Mouse (Mus musculus): ENCODE measurements around the gene Ank. TPM values are rescaled to one million over a fixed set of nuclear protein-coding genes. Genes with fewer than 3 reads are reported as not detected.
A peak's percentile ranks its signal among the peaks of the same experiment; 100 is the strongest.

Ank gene
- polyA plus RNA-seq, 1 experiment from 2014 or later, result 11.0 TPM

- no peaks in the 10 kb centered on the region for H3K36me3 ChIP-seq
- H3K4me3 ChIP-seq, result no peak overlapping the region
- DNase-seq (ENCODE audit: low spot score), result no peak
- no peaks in the 10 kb centered on the region for H3K9me3 ChIP-seq
- no peaks in the 10 kb centered on the region for H3K27me3 ChIP-seq (ENCODE audit: insufficient read depth, poor library complexity, severe bottlenecking)
- H3K4me1 ChIP-seq (replicated peaks), result peaks cover 19% of the 10 kb centered on the region
- no peak overlapping the region for H3K27ac ChIP-seq
- WGBS, result 64% methylated on average over 5 of the region's 5 CpGs
Measured at GRCm38 (mm10) chr15:27506127-27506886, 39.8 kb downstream of the Ank start.

- Histone ChIP-seq H3K36me3 (no peaks in the 10 kb centered on the region), H3K4me1 (replicated peaks) (peaks cover 19% of the 10 kb centered on the region), H3K9me3 (no peaks in the 10 kb centered on the region), H3K27me3 (ENCODE audit: insufficient read depth, poor library complexity, severe bottlenecking) (no peaks in the 10 kb centered on the region), H3K4me3 (no peak overlapping the region), H3K27ac (no peak overlapping the region)
- WGBS, result 94% methylated on average over 15 of the region's 15 CpGs
- DNase-seq (ENCODE audit: low spot score), result no peak
Measured at GRCm38 (mm10) chr15:27506893-27507596, 40.6 kb downstream of the Ank start.

- no peaks in the 10 kb centered on the region for H3K27me3 ChIP-seq (ENCODE audit: insufficient read depth, poor library complexity, severe bottlenecking)
- no peaks in the 10 kb centered on the region for H3K36me3 ChIP-seq
- H3K27ac ChIP-seq, result no peak overlapping the region
- 95% methylated on average over 7 of the region's 7 CpGs for WGBS
- H3K4me1 ChIP-seq (replicated peaks), result peaks cover 20% of the 10 kb centered on the region
- DNase-seq (ENCODE audit: low spot score), result no peak
- H3K4me3 ChIP-seq, result no peak overlapping the region
- H3K9me3 ChIP-seq, result no peaks in the 10 kb centered on the region
Measured at GRCm38 (mm10) chr15:27508169-27508568, 41.7 kb downstream of the Ank start.

- no peaks in the 10 kb centered on the region for H3K27me3 ChIP-seq (ENCODE audit: insufficient read depth, poor library complexity, severe bottlenecking)
- 96% methylated on average over 17 of the region's 17 CpGs for WGBS
Measured at GRCm38 (mm10) chr15:27508982-27509381, 42.5 kb downstream of the Ank start.

GRCm38 (mm10) chr15:27516927-27517326, 50.5 kb downstream of the Ank start:
- no peak for DNase-seq (ENCODE audit: low spot score)
- no peaks in the 10 kb centered on the region for H3K36me3 ChIP-seq
- peaks cover 29% of the 10 kb centered on the region for H3K4me1 ChIP-seq (replicated peaks)
- H3K27ac ChIP-seq, result peak overlapping the region; percentile 50; the same call in 1 of the 2 replicates
- no peaks in the 10 kb centered on the region for H3K27me3 ChIP-seq (ENCODE audit: insufficient read depth, poor library complexity, severe bottlenecking)
- 28% methylated on average over 1 of the region's 1 CpGs for WGBS
- H3K9me3 ChIP-seq, result no peaks in the 10 kb centered on the region
- no peak overlapping the region for H3K4me3 ChIP-seq

More at GRCm38 (mm10) chr15:27508982-27509381, 42.5 kb downstream of the Ank start:
- no peaks in the 10 kb centered on the region for H3K36me3 ChIP-seq
- H3K4me3 ChIP-seq, result no peak overlapping the region
- H3K27ac ChIP-seq, result no peak overlapping the region
- H3K9me3 ChIP-seq, result no peaks in the 10 kb centered on the region
- no peak for DNase-seq (ENCODE audit: low spot score)
- H3K4me1 ChIP-seq (replicated peaks), result peaks cover 25% of the 10 kb centered on the region

GRCm38 (mm10) chr15:27518026-27518425, 51.5 kb downstream of the Ank start:
- Histone ChIP-seq H3K27ac (no peak overlapping the region), H3K36me3 (no peaks in the 10 kb centered on the region), H3K4me1 (replicated peaks) (peaks cover 26% of the 10 kb centered on the region), H3K4me3 (no peak overlapping the region), H3K27me3 (ENCODE audit: insufficient read depth, poor library complexity, severe bottlenecking) (no peaks in the 10 kb centered on the region), H3K9me3 (no peaks in the 10 kb centered on the region)
- 88% methylated on average over 8 of the region's 8 CpGs for WGBS
- DNase-seq (ENCODE audit: low spot score), result no peak

- Histone ChIP-seq H3K9me3 (no peaks in the 10 kb centered on the region), H3K4me1 (replicated peaks) (peaks cover 19% of the 10 kb centered on the region), H3K27me3 (ENCODE audit: insufficient read depth, poor library complexity, severe bottlenecking) (no peaks in the 10 kb centered on the region), H3K4me3 (no peak overlapping the region), H3K27ac (no peak overlapping the region), H3K36me3 (no peaks in the 10 kb centered on the region)
- no peak for DNase-seq (ENCODE audit: low spot score)
- WGBS, result 93% methylated on average over 7 of the region's 7 CpGs
Measured at GRCm38 (mm10) chr15:27519857-27520256, 53.4 kb downstream of the Ank start.

- 88% methylated on average over 12 of the region's 12 CpGs for WGBS
- Histone ChIP-seq H3K4me1 (replicated peaks) (peaks cover 12% of the 10 kb centered on the region; the same call in 1 of the 2 replicates), H3K27me3 (ENCODE audit: insufficient read depth, poor library complexity, severe bottlenecking) (no peaks in the 10 kb centered on the region), H3K36me3 (no peaks in the 10 kb centered on the region), H3K27ac (no peak overlapping the region), H3K4me3 (no peak overlapping the region), H3K9me3 (no peaks in the 10 kb centered on the region)
- no peak for DNase-seq (ENCODE audit: low spot score)
Measured at GRCm38 (mm10) chr15:27525233-27526005, 58.9 kb downstream of the Ank start.

- Histone ChIP-seq H3K36me3 (no peaks in the 10 kb centered on the region), H3K4me3 (no peak overlapping the region), H3K27ac (no peak overlapping the region), H3K9me3 (no peaks in the 10 kb centered on the region), H3K4me1 (replicated peaks) (peaks cover 12% of the 10 kb centered on the region; the same call in 1 of the 2 replicates), H3K27me3 (ENCODE audit: insufficient read depth, poor library complexity, severe bottlenecking) (no peaks in the 10 kb centered on the region)
- DNase-seq (ENCODE audit: low spot score), result no peak
- 89% methylated on average over 4 of the region's 4 CpGs for WGBS
Measured at GRCm38 (mm10) chr15:27528896-27529295, 62.4 kb downstream of the Ank start.

- Histone ChIP-seq H3K9me3 (no peaks in the 10 kb centered on the region), H3K27ac (no peak overlapping the region), H3K36me3 (no peaks in the 10 kb centered on the region), H3K4me1 (replicated peaks) (peaks cover 13% of the 10 kb centered on the region; the same call in 1 of the 2 replicates), H3K4me3 (no peak overlapping the region), H3K27me3 (ENCODE audit: insufficient read depth, poor library complexity, severe bottlenecking) (no peaks in the 10 kb centered on the region)
- 56% methylated on average over 4 of the region's 4 CpGs for whole genome bisulfite sequencing
- DNase-seq (ENCODE audit: low spot score), result no peak
Measured at GRCm38 (mm10) chr15:27530023-27530422, 63.5 kb downstream of the Ank start.

GRCm38 (mm10) chr15:27533036-27533435, 66.6 kb downstream of the Ank start:
- Histone ChIP-seq H3K4me3 (no peak overlapping the region), H3K27ac (no peak overlapping the region), H3K36me3 (no peaks in the 10 kb centered on the region), H3K4me1 (replicated peaks) (peaks cover 24% of the 10 kb centered on the region), H3K9me3 (no peaks in the 10 kb centered on the region), H3K27me3 (ENCODE audit: insufficient read depth, poor library complexity, severe bottlenecking) (no peaks in the 10 kb centered on the region)
- no peak for DNase-seq (ENCODE audit: low spot score)
- WGBS, result 75% methylated on average over 3 of the region's 3 CpGs

- Histone ChIP-seq H3K4me1 (replicated peaks) (peaks cover 14% of the 10 kb centered on the region), H3K36me3 (no peaks in the 10 kb centered on the region), H3K9me3 (no peaks in the 10 kb centered on the region), H3K27me3 (ENCODE audit: insufficient read depth, poor library complexity, severe bottlenecking) (no peaks in the 10 kb centered on the region), H3K27ac (no peak overlapping the region), H3K4me3 (no peak overlapping the region)
- DNase-seq (ENCODE audit: low spot score), result no peak
- 78% methylated on average over 4 of the region's 4 CpGs for WGBS
Measured at GRCm38 (mm10) chr15:27535681-27536080, 69.2 kb downstream of the Ank start.

GRCm38 (mm10) chr15:27536186-27536585, 69.7 kb downstream of the Ank start:
- 96% methylated on average over 7 of the region's 7 CpGs for WGBS
- Histone ChIP-seq H3K27me3 (ENCODE audit: insufficient read depth, poor library complexity, severe bottlenecking) (no peaks in the 10 kb centered on the region), H3K4me1 (replicated peaks) (peaks cover 14% of the 10 kb centered on the region), H3K36me3 (no peaks in the 10 kb centered on the region), H3K27ac (no peak overlapping the region), H3K4me3 (no peak overlapping the region), H3K9me3 (no peaks in the 10 kb centered on the region)
- no peak for DNase-seq (ENCODE audit: low spot score)

Data from hindbrain, embryonic 10.5 days (tissue).